Mouse (Mus musculus) cortical plate, adult 2 months (tissue): ENCODE measurements at regions not wholly inside any gene's neighbourhood (a gene's known extent, or its start where the extent isn't known, plus 50 kb on each side); places are given as distances from the start of the nearest gene placed in this dataset.

Experiments used
- H3K27ac ChIP-seq: fragments of 200-500 bp; 2 replicates; pipeline ENCODE4 v1.5.1; 2012; ENCODE audit warnings: low read length, control low read depth, inconsistent platforms; ENCODE audit not compliant: insufficient read depth
- H3K4me1 ChIP-seq: fragments of 200-500 bp; 2 replicates; pipeline ENCODE4 v1.6.1; 2011; ENCODE audit warnings: low read length; ENCODE audit not compliant: control insufficient read depth, insufficient read depth
- H3K4me3 ChIP-seq: fragments of 200-500 bp; 2 replicates; pipeline ENCODE4 v1.5.1; 2011; ENCODE audit warnings: mild to moderate bottlenecking, low read length, control low read depth; ENCODE audit not compliant: insufficient read depth
- CTCF ChIP-seq: fragments of 200-500 bp; IDR thresholded peaks from 2 replicates; pipeline ENCODE4 v1.5.1; 2011; ENCODE audit warnings: mild to moderate bottlenecking, control low read depth, low read length; ENCODE audit not compliant: insufficient read depth; ENCODE audit errors: extremely low read depth
- POLR2A ChIP-seq: fragments of 200-500 bp; IDR thresholded peaks from 2 replicates; pipeline ENCODE4 v1.6.1; 2011; ENCODE audit warnings: mild to moderate bottlenecking, low read length, control low read depth; ENCODE audit not compliant: insufficient read depth; ENCODE audit errors: extremely low read depth

GRCm38 (mm10) chr7:115415147-115415561 is 623.4 kb downstream of the Sox6 start:
- Histone ChIP-seq H3K4me1 (no peaks in the 10 kb centered on the region), H3K4me3 (no peak overlapping the region), H3K27ac (no peak overlapping the region)
- TF ChIP-seq CTCF (no peak), POLR2A (no peak)
